Mouse (Mus musculus): ENCODE measurements around the gene Nfatc2.

DNA sequence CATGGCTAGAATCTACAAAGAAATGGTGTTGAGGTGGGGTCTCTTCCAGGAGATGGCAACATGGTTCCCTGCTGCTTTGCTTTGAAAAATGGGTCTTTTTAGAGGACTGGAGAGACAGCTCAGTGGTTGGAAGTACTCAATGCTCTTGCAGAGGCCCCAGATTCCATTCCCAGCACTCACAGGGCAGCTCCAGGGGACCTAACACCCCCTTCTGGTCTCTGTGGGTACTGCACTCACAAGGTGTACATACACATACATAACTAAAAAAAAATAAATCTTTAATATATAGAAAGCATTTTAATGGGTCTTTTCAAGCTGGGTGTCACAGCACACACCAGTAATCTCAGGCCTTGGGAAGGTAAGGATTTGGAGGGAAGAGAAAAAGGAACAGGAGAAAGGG lies 89.9 kb downstream of the Nfatc2 start:
- TF ChIP-seq POLR2A (IDR thresholded peaks at IDR 0.05; ENCODE audit: insufficient read depth, low read length), result no peak
- no peak for TF ChIP-seq CTCF (IDR thresholded peaks at IDR 0.05; ENCODE audit: low read depth, low read length)
- TF ChIP-seq EP300 (IDR thresholded peaks at IDR 0.05; ENCODE audit: insufficient read depth, low read depth, low read length), result no peak

Measured in ES-Bruce4 (cell line).